Mouse (Mus musculus) ovary, postnatal 14 days (tissue): ENCODE results near the gene Zfp704.
"Not testable (repeated sequence)": the region's sequence is repeated elsewhere in the genome, so short reads cannot be mapped to it uniquely, and the experiment has no call there.

Source experiments
- DNase-seq: peaks from one replicate; pipeline ENCODE4 v3.0.0; 2022; ENCODE audit warnings: low spot score

Gene Zfp704

GRCm38 (mm10) chr3:9598061-9598460, 11.8 kb downstream of the Zfp704 start:
- no peak for DNase-seq

- DNase-seq: no peak
Measured at GRCm38 (mm10) chr3:9594457-9594856, 15.4 kb downstream of the Zfp704 start.

- no peak for DNase-seq
Measured at GRCm38 (mm10) chr3:9593832-9594231, 16.1 kb downstream of the Zfp704 start.

GRCm38 (mm10) chr3:9591416-9592110, 18.3 kb downstream of the Zfp704 start:
- DNase-seq: no peak

- DNase-seq: no peak
Measured at GRCm38 (mm10) chr3:9588635-9589034, 21.2 kb downstream of the Zfp704 start.

- DNase-seq: no peak
Measured at GRCm38 (mm10) chr3:9587304-9587703, 22.6 kb downstream of the Zfp704 start.

GRCm38 (mm10) chr3:9583516-9583915, 26.4 kb downstream of the Zfp704 start:
- DNase-seq: no peak

GRCm38 (mm10) chr3:9580952-9581798, 28.7 kb downstream of the Zfp704 start:
- no peak for DNase-seq

GRCm38 (mm10) chr3:9580102-9580501, 29.8 kb downstream of the Zfp704 start:
- no peak for DNase-seq

GRCm38 (mm10) chr3:9579028-9579643, 30.7 kb downstream of the Zfp704 start:
- DNase-seq: no peak

GRCm38 (mm10) chr3:9576872-9577271, 33.0 kb downstream of the Zfp704 start:
- DNase-seq: no peak

- DNase-seq: no peak
Measured at GRCm38 (mm10) chr3:9574305-9574704, 35.6 kb downstream of the Zfp704 start.

GRCm38 (mm10) chr3:9573581-9573980, 36.3 kb downstream of the Zfp704 start:
- DNase-seq: no peak

- DNase-seq: no peak
Measured at GRCm38 (mm10) chr3:9572261-9572660, 37.6 kb downstream of the Zfp704 start.

- no peak for DNase-seq
Measured at GRCm38 (mm10) chr3:9570782-9571181, 39.1 kb downstream of the Zfp704 start.

GRCm38 (mm10) chr3:9569706-9570105, 40.2 kb downstream of the Zfp704 start:
- DNase-seq: not testable (repeated sequence)

GRCm38 (mm10) chr3:9568565-9569228, 41.2 kb downstream of the Zfp704 start:
- DNase-seq: no peak

- DNase-seq: no peak
Measured at GRCm38 (mm10) chr3:9567948-9568347, 41.9 kb downstream of the Zfp704 start.

GRCm38 (mm10) chr3:9566831-9567230, 43.1 kb downstream of the Zfp704 start:
- DNase-seq: no peak

GRCm38 (mm10) chr3:9563562-9563961, 46.3 kb downstream of the Zfp704 start:
- DNase-seq: no peak

- no peak for DNase-seq
Measured at GRCm38 (mm10) chr3:9562649-9563328, 47.1 kb downstream of the Zfp704 start.
